Mouse (Mus musculus): ENCODE data around the gene Rpl22l1. TPM values are rescaled to one million over a fixed set of nuclear protein-coding genes. Genes with fewer than 3 reads are reported as not detected.
"Not testable (repeated sequence)": the region's sequence is repeated elsewhere in the genome, so short reads cannot be mapped to it uniquely, and the experiment has no call there.

The Rpl22l1 gene
- polyA plus RNA-seq (2017; shearing (Covaris generic)) = 100 to 1,000 TPM; 589 to 692 TPM

DNA sequence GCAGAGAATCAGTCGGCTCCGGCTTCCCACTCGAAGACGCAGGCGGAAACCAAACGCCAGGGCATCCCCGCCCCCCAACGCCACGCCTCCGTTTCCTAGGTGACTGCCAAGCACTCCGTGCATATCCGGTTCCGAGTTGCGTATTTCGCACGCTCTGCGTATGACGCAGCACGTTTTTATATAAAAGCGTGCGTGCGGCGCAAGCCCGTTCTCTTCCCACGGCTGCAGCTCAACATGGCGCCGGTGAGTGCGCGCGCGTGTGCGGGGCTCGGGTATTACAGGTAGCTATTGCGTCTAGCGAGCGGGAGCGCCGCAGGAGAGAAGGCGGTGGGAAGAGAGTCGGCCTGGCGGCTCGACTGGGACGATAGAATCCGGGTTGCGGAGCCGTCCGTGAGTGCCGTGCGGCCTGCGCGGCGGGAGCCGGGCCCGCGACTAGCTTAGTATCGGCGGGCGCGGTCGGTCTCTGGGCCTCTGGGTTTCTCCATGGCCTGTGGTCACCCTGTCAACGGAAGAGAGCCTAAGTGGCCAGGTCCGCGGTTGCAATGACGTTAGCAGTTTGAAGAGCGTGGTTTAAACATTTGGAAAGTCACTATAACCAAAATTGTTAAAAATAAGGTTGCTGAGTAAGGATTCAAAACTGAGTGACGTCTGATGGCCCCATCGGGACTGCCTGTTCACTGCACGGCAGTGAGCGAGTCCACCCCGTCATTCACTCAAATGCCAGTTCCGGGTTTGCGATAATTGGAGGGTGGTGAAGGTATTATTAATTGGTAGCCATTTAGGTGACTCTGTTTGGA is at the start of gene Rpl22l1:
Rpl22l1 (plus strand) TSS at position 136 of the 797 bp plus-strand sequence.
- peak; percentile 98 for ATAC-seq

DNA sequence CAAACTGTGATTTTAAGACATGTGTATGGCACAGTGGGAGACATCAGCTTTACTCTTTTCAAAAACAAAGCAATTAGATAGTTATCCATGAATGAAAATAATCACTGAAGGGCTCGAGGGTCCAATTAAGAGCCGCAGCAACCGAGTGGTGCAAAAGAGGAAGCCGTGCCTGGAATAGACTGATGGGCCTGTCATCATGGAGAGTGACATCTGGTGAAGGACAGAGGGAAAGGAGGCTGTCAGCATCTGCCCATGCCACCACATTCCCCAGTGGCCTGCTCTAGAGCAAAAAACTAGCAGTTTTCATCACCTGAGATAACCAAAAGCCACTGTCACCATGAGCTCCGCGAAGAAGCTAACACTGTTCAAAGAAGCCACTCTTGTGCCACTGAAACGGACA is 49.8 kb upstream of the Rpl22l1 start:
- ATAC-seq = no peak

DNA sequence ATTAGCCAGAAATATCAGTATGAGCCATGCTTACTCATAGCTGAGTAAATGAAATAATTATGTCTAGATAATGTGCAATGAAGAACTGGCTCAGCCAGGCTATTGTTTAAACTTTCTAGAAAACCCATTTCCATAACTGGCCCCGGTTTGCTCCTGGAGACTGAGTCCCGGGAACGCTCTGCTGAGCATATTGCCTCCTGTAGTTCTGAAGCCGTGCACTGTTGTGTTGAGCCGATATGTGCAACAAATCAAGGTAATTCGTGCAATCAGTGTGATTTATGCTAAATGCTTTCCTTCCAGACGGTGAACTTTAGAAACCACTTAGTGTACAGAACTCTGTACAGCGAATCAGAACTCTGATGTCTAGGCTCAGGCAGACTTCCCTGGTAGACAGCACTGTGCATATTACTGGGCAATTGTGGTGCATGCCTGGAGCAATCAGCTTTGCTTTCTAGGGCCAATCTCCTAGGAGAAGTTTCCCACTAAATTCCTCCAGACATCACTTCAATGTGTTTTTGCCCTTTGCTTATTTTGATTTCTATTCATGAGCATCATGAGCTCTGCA is 43.9 kb upstream of the Rpl22l1 start:
- ATAC-seq = no peak

DNA sequence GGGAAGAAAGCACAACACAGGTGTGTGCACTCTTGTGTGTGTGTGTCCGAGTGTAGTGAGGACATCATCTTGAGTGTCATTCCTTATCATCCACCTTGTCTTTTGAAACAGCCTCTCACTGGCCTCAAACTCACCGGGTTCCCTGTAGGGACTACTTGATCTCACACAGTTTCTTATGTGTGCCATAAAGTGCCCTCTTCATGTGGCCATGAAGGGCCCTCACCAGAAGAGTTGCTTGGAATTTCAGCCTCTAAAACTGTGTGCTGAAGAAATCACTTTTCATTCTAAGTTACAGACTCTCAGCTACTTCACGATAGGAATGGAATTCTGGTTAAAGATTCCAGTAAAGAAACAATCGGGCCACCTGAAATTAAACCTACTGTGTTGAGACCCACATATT is 38.3 kb upstream of the Rpl22l1 start:
- ATAC-seq = no peak

DNA sequence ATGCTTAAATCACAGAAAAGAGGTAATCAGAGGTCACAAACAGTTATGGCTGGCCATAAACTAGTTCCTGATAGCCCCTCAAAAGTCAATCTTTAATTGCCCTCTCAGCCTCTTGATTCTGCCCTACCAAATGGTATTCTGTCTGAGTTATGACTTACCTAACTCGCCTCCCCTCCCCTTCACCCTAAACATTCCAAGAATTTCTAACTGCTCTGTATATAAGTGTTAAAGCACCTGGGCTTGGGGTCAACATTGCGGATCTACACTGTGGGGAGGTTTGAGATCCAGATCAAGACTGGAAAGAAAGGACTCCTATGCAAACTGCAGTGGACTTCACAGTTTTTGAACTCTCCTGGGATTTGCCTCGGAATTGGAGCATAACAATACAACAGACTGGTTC is 37.0 kb upstream of the Rpl22l1 start:
- ATAC-seq = no peak

DNA sequence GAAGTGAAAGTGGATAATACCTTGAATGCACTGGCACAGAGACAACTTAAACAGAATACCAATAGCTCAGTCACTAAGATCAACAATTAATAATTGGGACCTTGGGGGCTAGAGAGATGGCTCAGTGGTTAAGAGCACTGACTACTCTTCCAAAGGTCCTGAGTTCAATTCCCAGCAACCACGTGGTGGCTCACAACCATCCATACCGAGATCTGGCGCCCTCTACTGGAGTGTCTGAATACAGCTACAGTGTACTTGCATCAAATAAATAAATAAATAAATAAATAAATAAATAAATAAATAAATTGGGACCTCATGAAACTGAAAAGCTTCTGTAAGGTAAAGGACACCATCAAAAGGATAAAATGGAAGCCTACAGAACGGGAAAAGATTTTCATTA is 32.3 kb upstream of the Rpl22l1 start:
- ATAC-seq = not testable (repeated sequence)

DNA sequence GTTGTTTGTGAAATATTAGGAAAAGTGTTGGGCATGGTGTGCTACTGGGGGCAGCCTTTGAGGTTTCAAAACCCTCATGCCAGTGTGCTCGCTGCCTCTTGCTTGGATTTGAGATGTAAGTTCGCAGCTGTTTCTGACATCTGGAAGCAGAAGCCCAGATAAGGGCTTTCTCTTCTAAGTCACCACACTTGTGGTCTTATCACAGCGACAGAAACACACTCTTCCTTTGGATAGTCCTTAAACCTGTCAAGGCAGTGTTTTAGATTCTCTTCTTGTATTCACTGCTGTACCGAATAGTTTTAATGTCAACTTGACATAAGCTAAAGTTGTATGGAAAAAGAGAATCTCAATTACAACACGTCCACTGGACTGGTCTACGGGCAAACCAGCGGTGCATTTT is 29.9 kb upstream of the Rpl22l1 start:
- no peak for ATAC-seq

DNA sequence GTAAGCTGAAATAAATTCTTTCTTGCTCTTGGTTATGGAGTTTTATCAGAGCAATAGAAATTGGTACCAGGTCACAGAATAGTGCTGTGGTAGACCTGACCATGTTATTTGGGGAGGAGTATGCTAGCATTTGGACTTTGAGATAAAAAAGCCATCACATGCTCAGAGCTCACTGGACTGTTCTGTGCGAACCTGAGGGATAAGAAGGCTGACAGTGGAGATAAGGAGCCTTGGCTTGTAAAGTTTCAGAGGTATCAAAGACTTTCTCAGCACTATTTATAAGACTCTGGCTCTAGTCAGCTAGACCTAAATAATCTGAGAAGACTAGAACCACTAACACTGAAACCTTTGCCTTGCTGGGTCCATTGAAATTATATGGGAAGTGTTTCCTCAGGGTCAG is 29.3 kb upstream of the Rpl22l1 start:
- ATAC-seq = no peak

DNA sequence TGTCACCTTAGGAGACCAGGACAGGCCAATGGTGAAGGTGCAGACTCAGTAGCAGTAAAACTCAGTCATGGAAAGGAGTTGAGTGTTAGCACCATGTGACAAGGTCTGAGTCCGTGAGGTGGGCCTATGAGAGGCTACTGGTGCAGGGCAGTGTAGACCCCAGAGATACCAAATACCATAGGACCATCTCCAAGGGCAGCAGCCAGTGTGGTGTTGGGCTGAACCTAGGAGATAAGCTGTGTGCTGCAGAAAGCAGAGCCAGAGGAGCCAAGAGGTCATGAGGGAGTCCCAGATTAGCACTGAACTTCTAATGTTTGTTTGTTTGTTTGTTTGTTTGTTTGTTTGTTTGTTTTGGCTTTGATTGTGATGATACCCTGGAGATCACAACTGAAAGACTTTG is 28.7 kb upstream of the Rpl22l1 start:
- ATAC-seq = no peak

DNA sequence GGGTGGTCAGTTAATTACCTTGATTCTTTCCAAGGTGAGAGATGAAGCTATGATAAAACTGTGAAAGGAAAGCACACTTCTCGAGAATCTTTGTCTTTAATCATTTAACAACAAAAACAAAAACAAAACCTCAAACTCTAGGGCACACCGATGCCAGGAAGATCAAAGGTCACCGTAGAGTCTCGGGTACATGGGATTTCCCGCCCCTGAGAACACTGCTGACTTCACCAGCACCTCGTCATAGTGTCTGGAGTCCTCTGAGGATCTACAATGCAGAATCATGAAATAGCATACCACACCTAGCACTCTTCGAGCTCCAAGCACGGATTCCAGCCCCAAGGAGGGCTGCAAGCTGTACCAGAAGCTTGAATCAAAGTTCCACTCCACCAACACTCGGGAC is 24.7 kb upstream of the Rpl22l1 start:
- ATAC-seq = peak; percentile 24

DNA sequence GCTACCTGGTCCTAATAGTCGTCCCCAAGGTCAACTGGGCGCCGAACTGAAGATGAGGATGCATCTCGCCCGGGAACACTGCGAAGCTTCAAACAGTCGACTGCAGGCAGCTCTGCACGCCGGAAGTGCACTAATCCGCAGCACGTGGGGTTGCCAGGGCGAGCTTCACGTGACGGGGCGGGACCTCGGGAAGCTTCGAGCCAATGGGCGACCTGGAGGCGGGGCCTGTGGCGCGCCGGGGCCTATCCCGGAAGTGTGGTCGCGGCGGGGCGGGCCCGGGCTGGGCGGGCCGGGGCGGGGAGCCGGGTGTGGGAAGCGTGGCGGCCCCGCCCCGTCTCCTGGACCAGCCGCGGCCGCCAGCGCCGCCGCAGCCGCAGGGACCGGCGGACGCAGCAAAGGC is 24.2 kb upstream of the Rpl22l1 start, which contains the start of gene Eif5a2:
Eif5a2 (plus strand) TSS at position 283 of the 400 bp plus-strand sequence.
- peak; percentile 97 for ATAC-seq

DNA sequence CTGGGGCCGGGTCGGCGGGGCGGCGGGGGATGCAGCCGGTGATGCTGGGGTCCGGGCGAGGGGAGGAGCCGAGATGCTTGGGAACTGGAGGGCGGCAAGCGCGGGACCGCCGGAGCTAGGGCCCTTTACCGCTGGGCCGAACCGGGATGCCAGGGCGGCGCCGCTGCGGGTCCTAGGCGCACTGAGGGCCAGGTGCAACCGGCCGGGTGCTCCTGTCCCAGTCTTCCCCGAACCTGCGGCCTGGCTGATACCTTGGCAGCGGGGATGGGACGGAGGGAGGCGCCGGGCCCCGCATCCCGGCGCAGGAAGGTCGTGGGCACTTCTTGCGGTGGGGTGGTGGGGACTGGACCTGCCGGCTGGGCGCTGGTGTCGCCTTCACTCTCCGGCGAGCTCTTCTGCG is 23.8 kb upstream of the Rpl22l1 start:
- ATAC-seq = no peak

DNA sequence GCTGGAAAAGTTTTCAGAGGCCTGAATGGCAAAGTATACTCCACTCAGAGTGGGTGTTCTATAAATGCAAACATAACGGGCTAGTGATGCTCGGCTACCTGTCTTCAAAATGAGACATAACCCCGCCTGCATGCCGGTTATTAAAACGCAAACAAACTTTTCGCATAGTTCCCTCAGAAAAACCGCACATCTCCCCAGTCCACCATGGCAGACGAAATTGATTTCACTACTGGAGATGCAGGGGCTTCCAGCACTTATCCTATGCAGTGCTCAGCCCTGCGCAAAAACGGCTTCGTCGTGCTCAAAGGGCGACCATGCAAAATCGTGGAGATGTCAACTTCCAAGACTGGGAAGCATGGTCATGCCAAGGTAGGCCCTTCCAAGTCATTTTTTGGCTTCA is 23.4 kb upstream of the Rpl22l1 start:
- no peak for ATAC-seq

DNA sequence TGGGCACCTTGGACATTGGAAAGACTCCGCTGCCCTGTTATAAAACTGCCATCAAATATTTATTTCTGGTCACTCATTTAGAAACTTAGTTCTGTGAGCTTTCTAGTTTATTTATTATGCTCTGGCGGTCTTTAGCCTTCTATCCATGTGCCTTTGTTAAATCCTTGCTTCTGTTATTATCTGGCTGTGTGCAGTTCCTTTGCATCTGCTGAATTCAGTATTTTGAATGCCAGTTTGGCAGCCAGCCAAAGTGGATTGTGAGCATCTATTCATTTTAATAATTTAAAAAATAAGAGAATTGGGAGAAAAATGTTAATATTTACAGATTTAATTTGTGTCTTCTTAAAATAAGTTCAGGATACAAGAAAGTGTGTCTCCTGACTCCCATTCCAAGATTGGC is 21.1 kb upstream of the Rpl22l1 start:
- no peak for ATAC-seq

DNA sequence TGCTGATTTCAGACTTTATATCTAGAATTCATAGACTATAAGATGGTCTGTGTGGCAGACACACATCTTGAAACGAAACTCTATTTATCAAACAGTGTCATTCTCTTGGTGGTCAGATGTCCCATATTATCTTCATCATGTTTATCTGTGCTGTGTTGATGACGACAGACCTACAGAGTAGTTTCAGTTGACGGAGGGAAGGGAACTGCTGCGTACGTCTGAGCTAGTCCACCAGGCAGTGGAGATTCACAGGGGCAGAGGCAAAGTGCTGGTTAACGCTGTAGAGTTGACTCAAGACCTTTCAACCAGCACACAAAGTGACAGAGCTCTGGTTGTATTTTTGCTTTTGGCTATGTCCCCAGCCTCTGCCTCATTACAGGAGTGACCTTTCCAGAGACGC is 10.4 kb upstream of the Rpl22l1 start:
- ATAC-seq = no peak

DNA sequence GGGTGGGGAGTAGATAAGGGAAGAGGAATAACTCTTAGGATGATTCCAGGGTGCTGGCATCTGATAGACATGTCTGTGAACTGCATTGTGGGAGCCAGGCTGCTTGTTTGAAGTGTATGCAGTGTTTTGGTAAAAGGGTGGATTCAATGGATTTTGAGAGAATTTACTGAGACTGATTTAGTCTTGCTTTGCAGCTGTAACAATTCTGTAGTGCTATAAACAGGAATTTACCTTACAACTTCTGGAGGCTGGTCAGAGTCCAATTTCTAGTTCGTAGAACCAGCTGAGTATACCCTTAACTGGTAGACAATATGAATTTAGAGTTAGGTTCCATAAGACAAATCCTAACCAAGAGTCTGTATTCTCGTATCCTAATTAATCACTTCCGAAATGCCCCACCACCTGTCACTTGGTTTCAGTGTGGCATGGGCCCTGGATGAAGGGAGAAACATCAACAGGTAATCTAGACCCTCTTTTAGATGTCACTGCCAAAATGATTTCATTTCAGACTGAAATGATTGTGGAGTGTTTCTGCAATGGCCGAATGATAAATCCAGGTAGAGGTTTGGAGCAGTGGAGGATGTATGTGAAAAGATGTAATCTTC is 2.9 kb downstream of the Rpl22l1 start:
- ATAC-seq = no peak

DNA sequence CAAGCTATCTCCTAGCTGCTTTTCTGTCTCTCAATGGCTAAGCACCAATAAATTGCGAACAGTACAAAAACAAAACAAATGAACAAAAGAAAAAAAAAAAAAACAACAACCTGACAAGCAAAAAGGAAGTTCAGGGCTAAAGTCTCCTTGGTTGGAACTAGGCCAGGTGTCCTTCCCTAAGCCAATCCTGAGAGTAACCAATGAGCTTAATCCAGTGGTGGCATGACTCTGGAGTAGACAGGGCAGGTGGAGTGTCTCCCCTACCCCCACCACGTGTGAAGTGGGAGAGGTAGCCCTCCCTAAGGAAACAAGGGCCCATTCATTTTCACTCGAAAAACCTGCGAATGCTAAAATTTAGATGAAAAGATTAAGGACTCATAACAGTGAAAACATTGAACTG is 6.2 kb downstream of the Rpl22l1 start:
- ATAC-seq = no peak

DNA sequence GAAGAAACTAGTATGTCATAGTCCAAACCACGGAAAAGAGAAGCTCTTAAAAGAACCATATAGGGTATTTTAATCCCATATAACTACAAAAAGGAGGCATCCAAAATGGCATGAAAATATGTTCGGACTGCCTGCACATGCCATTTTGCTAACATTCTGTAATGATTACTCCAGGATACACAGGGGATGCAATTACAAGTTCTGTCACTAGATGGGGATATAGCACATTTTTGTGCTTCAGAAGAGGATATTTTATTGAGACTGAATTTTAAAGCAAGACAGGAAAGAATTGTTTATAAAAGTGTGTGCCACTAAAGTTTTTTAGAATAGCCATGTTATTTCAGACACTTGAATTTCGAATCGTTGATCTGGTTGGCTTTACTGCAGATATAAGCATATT is 9.1 kb downstream of the Rpl22l1 start:
- peak; percentile 93 for ATAC-seq

DNA sequence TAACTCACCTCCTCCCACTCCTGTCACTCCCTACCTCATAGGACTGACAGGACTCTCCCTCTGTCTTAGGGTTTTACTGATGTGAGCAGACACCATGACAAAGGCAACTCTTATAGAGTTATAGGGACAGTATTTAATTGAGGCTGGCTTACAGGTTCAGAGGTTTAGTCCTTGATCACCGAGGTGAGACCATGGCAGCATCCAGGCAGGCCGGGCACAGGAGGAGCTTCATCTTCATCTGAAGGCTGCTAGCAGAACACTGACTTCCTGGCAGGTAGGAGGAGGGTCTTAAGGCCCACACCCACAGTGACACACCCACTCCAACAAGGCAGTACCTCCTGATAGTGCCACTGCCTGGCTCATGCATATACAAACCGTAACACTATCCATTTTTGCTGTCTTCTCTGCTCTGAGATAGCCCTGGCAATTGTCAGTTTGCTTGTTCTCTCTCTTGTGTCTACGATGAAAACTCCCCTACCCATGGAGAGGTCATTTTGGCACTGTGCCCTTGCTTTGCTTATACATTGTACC is 10.8 kb downstream of the Rpl22l1 start:
- ATAC-seq = no peak

DNA sequence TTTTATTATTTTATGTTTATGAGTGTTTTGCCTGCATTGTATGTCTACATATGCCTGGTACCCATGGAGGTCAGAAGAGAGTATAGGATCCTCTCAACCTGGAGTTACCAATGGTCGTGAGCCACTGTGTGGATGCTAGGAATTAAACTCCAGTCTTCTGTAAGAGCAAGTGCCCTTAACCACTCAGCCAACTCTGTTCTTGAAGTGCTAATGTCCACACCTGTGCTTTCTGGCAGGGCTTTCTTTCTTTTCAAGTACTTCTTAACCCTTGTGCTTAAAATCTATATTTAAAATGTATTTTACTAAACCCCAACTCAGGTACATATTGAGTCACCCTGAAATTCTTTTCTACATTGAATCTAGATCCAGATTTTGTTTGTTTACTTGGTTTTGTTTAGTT is 21.0 kb downstream of the Rpl22l1 start:
- no peak for ATAC-seq

DNA sequence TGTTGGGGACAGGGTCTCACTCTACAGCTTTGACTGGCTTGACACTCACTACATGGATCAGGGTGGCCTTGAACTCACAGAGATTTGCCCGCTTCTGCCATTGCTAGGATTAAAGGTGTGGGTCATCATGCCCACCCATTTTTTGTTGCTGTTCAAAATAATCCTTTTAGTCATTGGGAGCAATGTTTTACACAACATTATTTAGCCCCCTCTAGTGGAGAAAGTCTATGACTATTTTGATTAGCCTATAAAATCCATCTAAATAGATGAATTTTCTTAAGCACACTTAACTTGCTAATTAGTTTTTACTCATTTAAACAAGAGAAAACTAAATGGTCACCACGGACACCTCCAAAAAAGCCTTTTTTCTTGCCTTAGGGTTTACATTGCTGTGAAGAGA is 22.4 kb downstream of the Rpl22l1 start:
- no peak for ATAC-seq

DNA sequence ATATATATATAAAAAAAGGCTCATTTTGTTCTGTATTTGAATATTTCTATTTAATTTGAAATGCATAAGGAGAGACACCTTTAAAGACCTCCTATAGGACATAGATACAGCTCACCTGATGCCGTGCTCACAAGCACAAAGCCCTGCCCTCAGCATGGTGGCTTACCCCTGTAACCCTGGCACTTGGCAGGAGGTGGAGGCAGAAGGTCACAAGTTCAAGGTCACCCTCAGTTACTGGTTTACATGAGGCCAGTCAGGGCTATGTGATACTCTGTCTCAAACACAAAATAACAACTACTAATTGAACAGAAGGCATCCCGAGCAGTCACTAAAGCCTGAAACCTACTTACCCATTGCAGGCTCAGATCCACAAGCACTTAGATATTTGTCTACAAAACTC is 24.2 kb downstream of the Rpl22l1 start:
- no peak for ATAC-seq

DNA sequence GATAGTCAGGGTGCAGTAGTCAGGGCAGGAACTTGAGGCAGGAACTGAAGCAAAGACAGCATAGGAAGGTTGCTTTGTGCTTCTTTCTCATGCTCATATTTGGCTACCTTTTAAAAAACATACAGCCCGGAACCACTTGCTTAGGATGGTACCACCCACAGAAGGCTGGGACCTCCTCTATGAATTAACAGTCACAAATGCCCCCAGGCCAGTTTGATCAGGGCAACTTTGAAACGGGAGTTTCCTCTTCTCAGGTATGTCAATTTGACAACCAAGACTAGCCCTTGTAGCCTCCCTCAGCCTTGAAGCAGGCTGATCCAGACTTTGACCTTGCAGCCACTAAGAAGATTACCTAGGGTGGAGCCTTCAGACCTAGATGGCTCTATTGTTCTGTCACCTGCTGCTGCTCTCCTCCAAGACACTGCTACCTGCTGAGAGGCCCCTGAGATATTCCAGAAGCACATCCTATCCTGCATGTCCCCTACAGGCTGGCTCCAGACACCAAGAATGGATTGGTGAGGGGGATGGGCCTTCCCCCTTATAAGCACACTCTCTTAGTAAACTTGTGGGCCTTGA is 31.6 kb downstream of the Rpl22l1 start:
- ATAC-seq = no peak

Measured in CD4-positive, CD25-positive, alpha-beta regulatory T cell, adult 4 months (primary cell).